Mouse (Mus musculus) lung, adult 2 months (tissue): ENCODE results near the gene Zfp750.

ENCODE experiments used
- CTCF ChIP-seq: fragments of 200-500 bp; IDR thresholded peaks from 2 replicates; pipeline ENCODE4 v1.5.1; 2011; ENCODE audit warnings: mild to moderate bottlenecking, low read length, control low read depth; ENCODE audit not compliant: insufficient read depth
- POLR2A ChIP-seq: fragments of 200-500 bp; IDR thresholded peaks from 2 replicates; pipeline ENCODE4 v1.6.1; 2011; ENCODE audit warnings: low read depth, mild to moderate bottlenecking, control low read depth, low read length, borderline replicate concordance; ENCODE audit errors: extremely low read depth

- TF ChIP-seq CTCF (no peak), POLR2A (no peak)
These were observed 10.6 kb upstream of the Zfp750 start for GRCm38 (mm10) chr11:121529747-121530146.
